Mouse (Mus musculus) heart, embryonic 15.5 days (tissue): ENCODE results near the gene Rgr. TPM values are rescaled to one million over a fixed set of nuclear protein-coding genes. Genes with fewer than 3 reads are reported as not detected.
"Not testable (repeated sequence)": the region's sequence is repeated elsewhere in the genome, so short reads cannot be mapped to it uniquely, and the experiment has no call there.

Source experiments
- ATAC-seq: fragments of 200-750 bp; cut with Nextera tagmentation; replicated peaks from 2 replicates; pipeline ENCODE4 v1.8.0; 2017; ENCODE audit warnings: low read depth, moderate TSS enrichment; ENCODE audit not compliant: insufficient number of reproducible peaks, insufficient read depth, low FRiP score
- H3K27ac ChIP-seq: fragments of 300-500 bp; sonication (generic); 2 replicates; pipeline ENCODE4 v1.5.1; 2015; ENCODE audit warnings: mild to moderate bottlenecking, inconsistent platforms
- H3K27me3 ChIP-seq: fragments of 300-500 bp; sonication (generic); 2 replicates; pipeline ENCODE4 v1.6.1; 2015; ENCODE audit warnings: inconsistent platforms
- H3K36me3 ChIP-seq: fragments of 300-500 bp; sonication (generic); 2 replicates; pipeline ENCODE4 v1.6.1; 2015; ENCODE audit warnings: mild to moderate bottlenecking, inconsistent platforms
- H3K4me1 ChIP-seq: fragments of 300-500 bp; sonication (generic); replicated peaks from 2 replicates; pipeline ENCODE4 v1.6.1; 2015; ENCODE audit warnings: inconsistent platforms
- H3K4me2 ChIP-seq: fragments of 300-500 bp; sonication (generic); 2 replicates; pipeline ENCODE4 v1.6.1; 2015; ENCODE audit warnings: inconsistent platforms, mild to moderate bottlenecking, moderate library complexity
- H3K4me3 ChIP-seq: fragments of 300-500 bp; sonication (generic); 2 replicates; pipeline ENCODE4 v1.5.1; 2015; ENCODE audit warnings: mild to moderate bottlenecking, inconsistent platforms
- H3K9ac ChIP-seq: fragments of 300-500 bp; sonication (generic); 2 replicates; pipeline ENCODE4 v1.6.1; 2015; ENCODE audit warnings: mild to moderate bottlenecking, inconsistent platforms
- H3K9me3 ChIP-seq: fragments of 300-500 bp; sonication (generic); replicated peaks from 2 replicates; pipeline ENCODE4 v1.6.1; 2016; ENCODE audit warnings: inconsistent platforms
- WGBS: fragments of 180-500 bp; shearing (Covaris S2); methylation state at CpG from one replicate; pipeline ENCODE4 v1.1.7; 2015; ENCODE audit warnings: mixed read lengths; 5-methylcytosine and 5-hydroxymethylcytosine counted together
- polyA plus RNA-seq: library from polyadenylated mRNA; unstranded; fragments of >200 nt; fragmentation: Nextera tagmentation; extraction: Ambion mirVana; gene quantifications from 2 replicates; pipeline ENCODE4 v1.2.1, GENCODE M21; 2015

The Rgr gene
- polyA plus RNA-seq, 1 experiment from 2014 or later: not detected

- 64% methylated on average over 6 of the region's 6 CpGs for WGBS
- H3K9me3 ChIP-seq, ATAC-seq, H3K4me1 ChIP-seq, H3K27ac ChIP-seq, H3K4me2 ChIP-seq, H3K4me3 ChIP-seq, H3K36me3 ChIP-seq, H3K27me3 ChIP-seq, H3K9ac ChIP-seq: not testable (repeated sequence)
These were observed 48.0 kb downstream of the Rgr start for GRCm38 (mm10) chr14:37000780-37001179.

DNA sequence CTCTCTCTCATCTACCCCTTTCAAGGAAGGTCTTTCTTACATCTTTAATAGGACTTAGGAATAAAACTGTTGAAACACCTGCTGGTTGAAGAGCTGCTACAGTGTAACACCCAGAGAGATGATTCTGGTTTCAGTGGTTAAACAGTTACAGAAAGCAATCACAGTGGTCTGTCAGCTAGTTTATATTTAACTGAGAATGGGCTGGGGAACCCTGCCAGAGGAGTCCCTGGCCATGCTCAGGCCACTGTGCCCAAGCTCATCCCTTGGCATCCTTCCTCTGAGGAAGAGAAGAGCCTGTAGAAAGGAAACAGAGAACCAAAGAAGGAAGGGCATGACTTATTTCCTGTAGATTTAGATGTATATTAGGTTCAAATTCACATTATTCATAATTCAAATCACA is 59.0 kb downstream of the Rgr start:
- Histone ChIP-seq H3K4me1 (no peaks in the 10 kb centered on the region), H3K27ac (no peak overlapping the region), H3K9ac (no peak overlapping the region), H3K4me2 (no peak overlapping the region), H3K4me3 (no peak overlapping the region), H3K27me3 (no peaks in the 10 kb centered on the region), H3K36me3 (no peaks in the 10 kb centered on the region), H3K9me3 (no peaks in the 10 kb centered on the region)
- ATAC-seq: no peak

DNA sequence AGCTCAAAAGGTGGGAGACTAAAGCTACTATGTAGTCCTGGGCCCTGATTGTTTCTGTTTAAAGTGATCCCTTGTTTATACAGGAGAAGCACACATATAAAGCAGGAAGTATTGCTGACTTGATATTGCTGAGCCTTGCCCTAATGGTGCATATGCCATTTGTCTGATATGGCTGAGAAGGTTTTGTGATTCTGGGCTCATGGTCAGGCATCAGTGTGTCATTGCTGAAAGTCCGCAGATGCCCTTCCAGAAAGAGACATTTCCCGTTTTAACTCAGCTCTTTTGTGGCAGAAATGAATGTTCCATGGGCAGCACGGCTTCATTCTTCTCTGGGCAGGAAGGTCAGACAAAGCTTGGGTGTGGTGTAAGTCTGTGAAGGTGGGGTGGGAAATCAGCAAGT is 63.1 kb downstream of the Rgr start:
- ATAC-seq: no peak
- no peaks in the 10 kb centered on the region for H3K27me3 ChIP-seq
- no peak overlapping the region for H3K9ac ChIP-seq
- no peak overlapping the region for H3K4me3 ChIP-seq
- no peak overlapping the region for H3K27ac ChIP-seq
- H3K36me3 ChIP-seq: no peaks in the 10 kb centered on the region
- no peaks in the 10 kb centered on the region for H3K4me1 ChIP-seq
- WGBS: 60% methylated on average over 3 of the region's 3 CpGs
- H3K4me2 ChIP-seq: no peak overlapping the region
- no peaks in the 10 kb centered on the region for H3K9me3 ChIP-seq

Other genes with a start within 250 kb of the Rgr start
- gene Ccser2, start 80.2 kb downstream of the Rgr start, polyA plus RNA-seq: 54.2 and 59.8 TPM in 2 replicates
- gene Lrit1, start 5.9 kb upstream of the Rgr start, polyA plus RNA-seq: not detected in 2 replicates
- gene Lrit2, start 19.0 kb upstream of the Rgr start, polyA plus RNA-seq: not detected in 2 replicates
- gene Cdhr1, start 49.4 kb upstream of the Rgr start, polyA plus RNA-seq: 0.10 and 0.52 TPM in 2 replicates
- 1.1 and 2.4 TPM in 2 replicates for gene 2610528A11Rik, start 65.1 kb upstream of the Rgr start, polyA plus RNA-seq
- gene Ghitm, start 86.3 kb upstream of the Rgr start, polyA plus RNA-seq: 344 and 387 TPM in 2 replicates